Mouse (Mus musculus) forebrain, embryonic 11.5 days (tissue): ENCODE measurements at regions not wholly inside any gene's neighbourhood (a gene's known extent, or its start where the extent isn't known, plus 50 kb on each side); places are given as distances from the start of the nearest gene placed in this dataset.

Experiments used
- ATAC-seq: fragments of 200-750 bp; cut with Nextera tagmentation; replicated peaks from 2 replicates; pipeline ENCODE4 v1.8.0; 2017; ENCODE audit warnings: moderate TSS enrichment; ENCODE audit not compliant: low FRiP score
- DNase-seq: peaks from one replicate; pipeline ENCODE4 v3.0.0-alpha.2; 2017; ENCODE audit warnings: low spot score
- H3K27ac ChIP-seq: fragments of 300-500 bp; sonication (generic); 2 replicates; pipeline ENCODE4 v1.5.1; 2014; ENCODE audit warnings: low read depth, low read length
- H3K27me3 ChIP-seq: fragments of 300-500 bp; sonication (generic); 2 replicates; pipeline ENCODE4 v1.6.1; 2014; ENCODE audit warnings: mild to moderate bottlenecking, low read length, mixed read lengths; ENCODE audit not compliant: control insufficient read depth, insufficient read depth
- H3K36me3 ChIP-seq: fragments of 300-500 bp; sonication (generic); 2 replicates; pipeline ENCODE4 v1.6.1; 2014; ENCODE audit warnings: mild to moderate bottlenecking, low read length, moderate library complexity, mixed read lengths; ENCODE audit not compliant: control insufficient read depth, insufficient read depth
- H3K4me1 ChIP-seq: fragments of 300-500 bp; sonication (generic); replicated peaks from 2 replicates; pipeline ENCODE4 v1.6.1; 2014; ENCODE audit warnings: low read length, mixed read lengths; ENCODE audit not compliant: control insufficient read depth, insufficient read depth
- H3K4me2 ChIP-seq: fragments of 300-500 bp; sonication (generic); 2 replicates; pipeline ENCODE4 v1.6.1; 2014; ENCODE audit warnings: low read depth, mild to moderate bottlenecking, low read length, moderate library complexity, mixed read lengths; ENCODE audit not compliant: severe bottlenecking
- H3K4me3 ChIP-seq: fragments of 300-500 bp; sonication (generic); 2 replicates; pipeline ENCODE4 v1.5.1; 2014; ENCODE audit warnings: low read depth, low read length
- H3K9ac ChIP-seq: fragments of 300-500 bp; sonication (generic); 2 replicates; pipeline ENCODE4 v1.6.1; 2014; ENCODE audit warnings: low read length
- H3K9me3 ChIP-seq: fragments of 300-500 bp; sonication (generic); 2 replicates; pipeline ENCODE4 v1.6.1; 2016; ENCODE audit warnings: low read length, mixed read lengths; ENCODE audit not compliant: control insufficient read depth
- WGBS: fragments of 180-500 bp; shearing (Covaris S2); extraction: QIAGEN DNeasy Blood & Tissue Kit; methylation state at CpG from one replicate; pipeline ENCODE4 v1.1.7; 2014; 5-methylcytosine and 5-hydroxymethylcytosine counted together

GRCm38 (mm10) chr11:85989536-85989935 lies 103.3 kb downstream of the Tbx4 start:
- Histone ChIP-seq H3K9ac (no peak overlapping the region), H3K9me3 (no peaks in the 10 kb centered on the region), H3K27me3 (no peaks in the 10 kb centered on the region), H3K4me3 (peak overlapping the region; percentile 14), H3K4me1 (no peaks in the 10 kb centered on the region), H3K27ac (no peak overlapping the region), H3K4me2 (peak overlapping the region; percentile 44), H3K36me3 (no peaks in the 10 kb centered on the region)
- ATAC-seq (no peak), DNase-seq (no peak)
- 11% methylated on average over 10 of the region's 10 CpGs for WGBS

- ATAC-seq = peak; percentile 27; the same call in 1 of the 2 replicates
- H3K4me3 ChIP-seq = peak overlapping the region; percentile 14
- WGBS = 11% methylated on average over 12 of the region's 12 CpGs
- H3K27ac ChIP-seq = no peak overlapping the region
- H3K4me2 ChIP-seq = peak overlapping the region; percentile 44
- DNase-seq = peak; percentile 57
- H3K9ac ChIP-seq = no peak overlapping the region
- no peaks in the 10 kb centered on the region; the same call in 1 of the 2 replicates for H3K4me1 ChIP-seq
- no peaks in the 10 kb centered on the region for H3K27me3 ChIP-seq
- H3K36me3 ChIP-seq = no peaks in the 10 kb centered on the region
- H3K9me3 ChIP-seq = no peaks in the 10 kb centered on the region
These were observed 103.8 kb downstream of the Tbx4 start for GRCm38 (mm10) chr11:85989940-85990493.

- peaks cover 2% of the 10 kb centered on the region; the same call in 1 of the 2 replicates for H3K4me1 ChIP-seq
- no peak for ATAC-seq
- no peak overlapping the region for H3K4me3 ChIP-seq
- H3K9ac ChIP-seq = no peak overlapping the region
- H3K27ac ChIP-seq = no peak overlapping the region
- H3K4me2 ChIP-seq = peak overlapping the region; percentile 19; the same call in 1 of the 2 replicates
- H3K36me3 ChIP-seq = no peaks in the 10 kb centered on the region
- DNase-seq = peak; percentile 61
- no peaks in the 10 kb centered on the region for H3K27me3 ChIP-seq
- WGBS = 52% methylated on average over 29 of the region's 29 CpGs
- H3K9me3 ChIP-seq = no peaks in the 10 kb centered on the region
These were observed 109.3 kb downstream of the Tbx4 start for GRCm38 (mm10) chr11:85995318-85996095.

- Histone ChIP-seq H3K4me1 (peaks cover 2% of the 10 kb centered on the region; the same call in 1 of the 2 replicates), H3K27ac (no peak overlapping the region), H3K4me3 (no peak overlapping the region), H3K36me3 (no peaks in the 10 kb centered on the region), H3K9me3 (no peaks in the 10 kb centered on the region), H3K4me2 (no peak overlapping the region), H3K27me3 (no peaks in the 10 kb centered on the region), H3K9ac (no peak overlapping the region)
- no peak for ATAC-seq
- DNase-seq = no peak
- WGBS = 72% methylated on average over 4 of the region's 4 CpGs
These were observed 110.5 kb downstream of the Tbx4 start for GRCm38 (mm10) chr11:85996686-85997085.

GRCm38 (mm10) chr11:86003341-86003740 lies 117.1 kb downstream of the Tbx4 start:
- Histone ChIP-seq H3K4me3 (no peak overlapping the region), H3K9me3 (no peaks in the 10 kb centered on the region), H3K27me3 (no peaks in the 10 kb centered on the region), H3K4me2 (no peak overlapping the region), H3K4me1 (no peaks in the 10 kb centered on the region), H3K36me3 (no peaks in the 10 kb centered on the region), H3K27ac (no peak overlapping the region), H3K9ac (no peak overlapping the region)
- WGBS = 86% methylated on average over 7 of the region's 7 CpGs
- DNase-seq = no peak
- ATAC-seq = no peak

DNA sequence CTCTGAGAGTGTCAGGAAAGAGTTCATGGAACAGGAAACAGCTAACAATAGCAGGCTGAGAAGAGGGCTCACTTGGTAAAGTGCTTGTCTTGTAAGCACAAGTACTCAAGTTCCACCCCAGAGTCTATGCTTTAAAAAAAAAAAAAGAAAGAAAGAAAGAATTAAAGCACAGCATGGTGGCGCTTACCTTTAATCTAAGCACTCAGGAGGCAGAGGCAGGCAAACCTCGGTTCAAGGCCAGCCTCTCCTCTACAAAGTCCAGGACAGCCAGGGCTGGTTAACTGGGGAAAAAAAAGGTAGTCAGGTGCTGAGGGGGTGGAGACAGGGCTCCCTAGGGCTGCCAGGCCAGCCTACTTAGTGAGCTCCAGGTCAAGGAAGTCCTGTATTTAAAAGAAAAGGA lies 119.1 kb downstream of the Tbx4 start:
- no peak overlapping the region for H3K27ac ChIP-seq
- ATAC-seq (no peak), DNase-seq (no peak)
- H3K4me1 ChIP-seq = no peaks in the 10 kb centered on the region
- H3K27me3 ChIP-seq = no peaks in the 10 kb centered on the region
- no peak overlapping the region for H3K9ac ChIP-seq
- H3K36me3 ChIP-seq = no peaks in the 10 kb centered on the region
- 89% methylated on average over 2 of the region's 2 CpGs for WGBS
- H3K9me3 ChIP-seq = no peaks in the 10 kb centered on the region
- H3K4me3 ChIP-seq = no peak overlapping the region
- no peak overlapping the region for H3K4me2 ChIP-seq

- no peak overlapping the region for H3K27ac ChIP-seq
- no peaks in the 10 kb centered on the region for H3K9me3 ChIP-seq
- no peak overlapping the region for H3K4me3 ChIP-seq
- no peak overlapping the region for H3K9ac ChIP-seq
- no peaks in the 10 kb centered on the region for H3K4me1 ChIP-seq
- no peak overlapping the region for H3K4me2 ChIP-seq
- ATAC-seq = no peak
- 90% methylated on average over 9 of the region's 9 CpGs for WGBS
- DNase-seq = no peak
- no peaks in the 10 kb centered on the region for H3K36me3 ChIP-seq
- H3K27me3 ChIP-seq = no peaks in the 10 kb centered on the region
These were observed 119.8 kb downstream of the Tbx4 start for GRCm38 (mm10) chr11:86005899-86006445.

DNA sequence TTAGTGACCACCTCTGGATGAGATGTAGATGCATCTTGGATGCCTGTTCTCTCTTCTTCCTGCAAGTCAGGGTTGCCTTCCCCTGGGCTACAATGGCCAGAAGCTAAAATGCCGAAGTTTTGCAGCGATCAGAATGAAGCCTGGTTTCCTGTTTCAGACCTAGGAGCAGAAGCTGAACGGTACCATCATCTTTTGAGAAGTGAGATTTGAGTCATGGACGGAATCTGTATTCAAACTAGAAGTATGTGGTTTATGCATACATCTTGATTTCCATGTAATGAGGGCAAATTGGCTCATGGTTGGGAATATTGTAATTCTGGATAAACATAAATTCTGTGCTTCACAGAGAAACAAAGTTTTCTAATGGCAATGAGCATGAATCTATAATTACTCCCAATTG lies 120.6 kb downstream of the Tbx4 start:
- H3K36me3 ChIP-seq = no peaks in the 10 kb centered on the region
- H3K9ac ChIP-seq = no peak overlapping the region
- H3K27ac ChIP-seq = no peak overlapping the region
- no peaks in the 10 kb centered on the region for H3K9me3 ChIP-seq
- ATAC-seq = no peak
- 96% methylated on average over 4 of the region's 4 CpGs for WGBS
- no peaks in the 10 kb centered on the region for H3K4me1 ChIP-seq
- no peak overlapping the region for H3K4me2 ChIP-seq
- no peaks in the 10 kb centered on the region for H3K27me3 ChIP-seq
- no peak overlapping the region for H3K4me3 ChIP-seq
- DNase-seq = no peak
